Mouse (Mus musculus) heart, postnatal 4 days (tissue): ENCODE data around the gene Pm20d2. TPM values are rescaled to one million over a fixed set of nuclear protein-coding genes. Genes with fewer than 3 reads are reported as not detected.

Source experiments
- DNase-seq: peaks from one replicate; pipeline ENCODE4 v3.0.0; 2021
- total RNA-seq, 2 experiments: library from RNA; stranded (reverse); gene quantifications; 2 replicates each; pipeline ENCODE4 v1.2.3; 2021

The Pm20d2 gene
- 10 to 100 TPM; 19.2 to 19.6 TPM for total RNA-seq

GRCm38 (mm10) chr4:33189735-33190036, at the start of gene Pm20d2:
Pm20d2 (minus strand) TSS chr4:33189737.
- no peak for DNase-seq

DNA sequence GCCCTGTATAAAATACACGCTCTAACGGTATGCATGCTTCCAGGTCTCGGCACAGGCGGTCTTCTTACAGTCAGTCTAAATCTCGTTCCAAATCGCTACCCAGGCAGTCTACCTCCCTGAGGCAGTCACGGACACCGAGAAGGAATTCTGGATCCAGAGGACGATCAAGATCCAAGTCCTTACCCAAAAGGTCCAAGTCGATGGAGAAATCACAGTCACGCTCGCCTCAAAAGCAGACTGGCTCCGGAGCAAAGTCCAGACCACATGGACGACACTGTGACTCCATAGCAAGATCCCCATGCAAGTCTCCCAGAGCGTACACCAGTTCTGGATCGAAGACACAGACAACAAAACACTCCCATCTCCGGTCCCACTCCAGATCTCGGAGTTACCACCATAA, 41.3 kb upstream of the Pm20d2 start:
- DNase-seq: no peak

GRCm38 (mm10) chr4:33229639-33230038, 40.1 kb upstream of the Pm20d2 start:
- no peak for DNase-seq

- no peak for DNase-seq
These were observed 37.6 kb upstream of the Pm20d2 start for GRCm38 (mm10) chr4:33227164-33227563.

GRCm38 (mm10) chr4:33224003-33224675, 34.6 kb upstream of the Pm20d2 start:
- DNase-seq: no peak

DNA sequence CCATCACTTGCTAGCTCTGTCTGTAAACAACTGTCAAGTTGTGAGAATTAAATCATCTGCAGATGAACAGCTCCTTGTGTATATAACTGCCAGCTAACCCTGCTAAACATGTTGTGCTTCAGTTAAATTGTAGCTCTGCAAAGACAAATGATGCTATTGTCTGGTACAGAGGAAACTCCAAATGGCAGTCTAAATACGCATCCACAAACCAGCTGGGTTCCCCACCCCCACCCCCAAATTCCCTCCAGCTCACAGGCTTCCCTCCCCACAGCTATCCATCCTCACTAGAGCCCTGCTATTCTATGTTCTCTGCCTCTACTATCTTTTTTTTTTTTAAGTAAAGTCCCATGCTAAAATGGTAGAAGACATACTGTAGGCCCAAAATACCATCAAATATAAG, 32.3 kb upstream of the Pm20d2 start:
- DNase-seq: no peak

DNA sequence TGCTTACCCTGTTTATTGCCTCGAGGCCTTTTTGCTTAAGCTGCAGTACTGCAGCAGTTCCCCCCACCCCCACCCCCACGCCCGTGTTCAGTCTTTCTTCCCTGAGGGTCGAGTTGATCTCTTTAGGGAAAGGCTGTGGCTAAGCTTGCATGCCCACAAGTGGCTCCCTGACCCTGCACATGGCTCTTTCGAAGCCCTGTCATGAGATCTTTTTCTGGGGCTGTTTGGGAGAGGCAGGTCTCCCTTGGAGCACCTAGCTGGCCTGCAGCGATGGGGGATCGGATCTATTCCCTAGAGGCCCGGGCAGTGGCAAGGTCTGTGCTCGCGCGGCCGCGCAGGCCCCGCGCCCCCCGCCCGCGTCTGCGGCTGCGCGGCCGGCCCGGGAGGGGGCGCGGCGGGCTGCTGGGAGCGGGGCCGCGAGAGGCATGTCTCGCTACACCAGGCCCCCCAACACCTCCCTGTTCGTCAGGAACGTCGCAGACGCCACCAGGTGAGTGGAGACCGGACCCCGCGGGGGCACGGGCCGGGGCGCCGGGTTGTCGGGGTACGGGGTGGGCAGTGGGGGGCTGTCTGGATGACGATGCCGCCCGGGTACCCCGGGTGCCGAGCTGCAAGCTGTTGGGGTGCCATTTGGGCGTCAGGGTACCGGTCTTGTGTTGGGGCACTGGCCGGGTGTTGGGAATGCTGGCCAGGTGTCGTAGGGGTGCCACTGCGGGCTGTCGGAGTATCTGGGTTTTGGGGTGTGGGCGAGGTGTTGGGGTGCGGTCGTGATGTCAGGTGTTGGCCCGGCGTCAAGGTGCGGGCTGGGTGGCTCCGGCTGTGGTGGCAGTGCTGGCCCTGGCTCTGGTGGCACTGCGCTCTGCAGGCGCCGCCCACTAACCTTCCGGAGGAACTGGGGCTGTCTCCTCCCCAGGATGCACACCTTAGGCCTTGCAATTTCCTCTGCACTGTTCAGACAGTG, 19.6 kb upstream of the Pm20d2 start, which contains the start of gene Srsf12:
Gene Srsf12, plus strand, starts transcription at position 111 of the 961 bp plus-strand sequence.
- peak; percentile 16 for DNase-seq

GRCm38 (mm10) chr4:33207551-33207950, 18.0 kb upstream of the Pm20d2 start:
- DNase-seq: no peak

DNA sequence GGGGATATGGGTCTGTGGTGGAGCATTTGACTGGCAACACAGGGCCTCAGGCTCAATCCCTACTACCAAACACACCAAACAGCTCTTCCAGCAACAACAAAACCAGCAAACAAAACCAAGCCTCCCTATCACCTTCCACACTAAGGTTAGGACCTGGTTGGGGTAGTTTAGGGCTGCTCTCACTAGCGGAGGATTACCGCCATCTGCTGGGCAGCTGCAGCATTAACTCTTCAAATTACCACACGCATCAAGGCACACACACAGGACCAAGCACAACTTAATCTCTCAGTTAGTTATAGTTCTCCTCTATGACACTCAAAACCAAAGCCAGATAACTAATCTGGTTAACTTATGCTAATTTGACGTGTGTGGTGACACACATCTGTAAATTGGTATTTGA, 15.1 kb upstream of the Pm20d2 start:
- DNase-seq: peak; percentile 64

DNA sequence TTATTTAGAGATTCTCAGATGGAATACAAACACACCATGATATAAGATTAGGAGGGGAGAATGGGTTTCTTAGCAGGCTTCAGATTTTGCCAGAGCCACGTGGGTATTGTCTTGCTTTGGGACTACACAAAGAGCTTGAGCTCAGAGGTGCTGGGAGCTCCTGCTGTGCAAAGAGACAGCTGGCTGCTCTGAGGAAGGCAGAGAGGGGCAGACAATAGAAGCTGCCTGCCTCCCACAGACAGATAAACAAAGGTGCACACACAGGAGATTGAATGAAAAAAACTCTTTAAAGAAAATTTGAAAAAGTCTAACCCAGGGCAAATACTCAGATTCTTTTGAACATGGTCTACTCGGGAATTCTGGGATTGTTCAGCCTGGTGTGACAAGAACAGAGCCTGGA, 8.6 kb upstream of the Pm20d2 start:
- DNase-seq: no peak

- DNase-seq: peak; percentile 92
These were observed 479 bp downstream of the Pm20d2 start for GRCm38 (mm10) chr4:33188781-33189734.

- DNase-seq: peak; percentile 58
These were observed 1.4 kb downstream of the Pm20d2 start for GRCm38 (mm10) chr4:33188164-33188563.

- DNase-seq: no peak
These were observed 6.1 kb downstream of the Pm20d2 start for GRCm38 (mm10) chr4:33183477-33183876.

DNA sequence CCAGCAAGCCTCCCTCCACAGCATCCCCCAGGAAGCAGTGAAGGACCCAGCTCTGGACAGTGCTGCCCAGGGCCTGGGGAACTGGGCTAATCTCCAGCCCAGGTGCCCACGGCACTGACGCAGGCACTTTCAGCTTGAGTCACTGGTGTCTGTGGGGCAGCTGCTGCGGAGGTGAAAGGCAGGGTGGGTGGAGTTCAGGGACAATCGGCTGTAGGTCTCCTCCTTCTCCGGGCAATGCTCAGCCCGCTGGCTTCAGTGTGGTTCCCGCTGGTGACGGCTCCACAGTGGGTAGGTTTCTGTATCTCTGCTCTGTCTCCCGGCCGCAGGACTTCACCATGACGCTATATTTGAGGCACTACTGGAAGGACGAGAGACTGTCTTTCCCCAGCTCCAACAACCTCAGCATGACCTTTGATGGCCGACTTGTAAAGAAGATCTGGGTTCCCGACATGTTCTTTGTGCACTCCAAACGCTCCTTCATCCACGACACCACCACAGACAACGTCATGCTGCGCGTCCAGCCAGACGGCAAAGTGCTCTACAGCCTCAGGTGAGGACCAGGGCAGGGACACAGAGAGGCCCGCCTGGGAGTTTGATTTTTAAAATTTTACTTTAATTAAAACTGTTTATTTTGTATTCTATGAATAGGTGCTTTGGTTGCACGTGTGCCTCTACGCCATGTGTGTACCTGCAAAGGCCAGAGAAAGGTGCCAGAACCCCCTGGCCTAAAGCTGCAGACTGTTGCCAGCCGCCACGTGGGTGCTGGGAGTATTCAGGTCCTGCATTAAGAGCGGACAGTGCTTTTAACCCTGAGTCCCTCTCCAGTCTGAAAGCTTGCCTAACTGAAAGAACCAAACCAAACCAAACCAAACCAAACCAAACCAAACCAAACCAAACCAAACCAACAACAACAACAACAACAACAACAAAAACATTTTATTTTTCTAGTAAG, 37.2 kb downstream of the Pm20d2 start:
- no peak for DNase-seq

DNA sequence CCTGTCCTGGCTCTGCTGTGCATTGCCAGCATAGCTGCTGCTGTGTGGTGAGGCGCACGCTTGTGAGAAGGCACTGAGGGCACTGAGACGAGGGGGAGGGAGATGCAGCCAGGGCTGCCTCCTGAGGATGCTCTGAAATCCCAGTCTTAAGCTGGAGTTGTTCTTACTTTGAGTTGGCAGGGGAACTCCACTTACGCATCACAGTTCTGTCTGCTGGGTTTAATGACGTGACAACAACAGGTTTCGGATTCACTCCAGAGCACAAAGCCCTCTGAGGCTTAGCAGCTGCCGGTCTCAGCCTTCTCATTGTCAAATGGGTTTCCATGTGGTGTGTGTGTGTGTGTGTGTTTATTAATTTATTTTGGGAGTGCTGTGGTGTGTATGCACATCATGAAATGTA, 40.4 kb downstream of the Pm20d2 start:
- no peak for DNase-seq

DNA sequence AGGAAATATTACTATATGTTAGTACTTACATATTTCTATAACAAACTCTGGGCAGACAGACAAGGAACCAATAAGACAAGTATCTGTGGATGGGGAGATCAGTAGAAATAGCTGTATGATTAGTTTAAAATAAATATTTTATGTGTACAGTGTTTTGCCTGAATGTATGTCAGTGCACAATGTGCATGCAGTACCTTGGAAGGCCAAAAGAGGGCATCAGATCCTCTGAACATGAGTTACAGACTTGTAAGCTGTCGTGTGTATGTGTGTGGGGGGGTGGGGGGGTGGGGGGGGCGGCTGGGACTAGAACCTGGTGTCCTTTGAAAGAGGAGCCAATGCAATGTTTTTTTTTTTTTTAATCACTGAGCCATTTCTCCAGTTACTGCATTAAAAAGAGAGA, 41.7 kb downstream of the Pm20d2 start:
- DNase-seq: peak; percentile 62

DNA sequence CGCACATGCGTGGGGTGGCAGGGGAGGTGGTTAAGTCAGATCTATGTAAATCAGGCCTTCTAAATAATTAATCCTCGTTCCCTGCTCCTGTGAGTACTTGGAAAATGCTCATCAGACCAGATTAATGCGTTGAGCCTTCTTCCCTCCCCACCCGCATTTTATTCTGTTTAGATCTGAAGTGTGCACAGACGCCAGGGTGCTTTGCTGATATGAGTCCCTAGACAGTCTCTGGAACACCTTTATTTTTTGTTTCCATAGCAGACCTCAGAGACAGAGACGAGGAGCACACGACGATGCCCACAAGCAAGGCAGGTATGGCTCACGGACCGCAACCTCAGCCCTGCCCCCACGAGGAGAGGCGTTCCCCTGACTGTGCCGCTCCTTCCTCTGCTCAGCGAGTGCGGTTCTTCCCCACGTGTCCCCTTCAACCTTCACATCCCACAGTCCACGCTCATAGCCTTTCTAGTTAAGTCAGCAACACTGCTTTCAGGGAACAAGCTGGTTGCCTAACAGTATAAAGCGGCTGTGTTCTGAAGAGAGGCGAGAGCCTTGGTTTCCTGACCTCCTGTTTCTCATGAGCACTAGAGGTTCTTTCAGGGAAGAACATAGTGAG, 42.8 kb downstream of the Pm20d2 start:
- no peak for DNase-seq

DNA sequence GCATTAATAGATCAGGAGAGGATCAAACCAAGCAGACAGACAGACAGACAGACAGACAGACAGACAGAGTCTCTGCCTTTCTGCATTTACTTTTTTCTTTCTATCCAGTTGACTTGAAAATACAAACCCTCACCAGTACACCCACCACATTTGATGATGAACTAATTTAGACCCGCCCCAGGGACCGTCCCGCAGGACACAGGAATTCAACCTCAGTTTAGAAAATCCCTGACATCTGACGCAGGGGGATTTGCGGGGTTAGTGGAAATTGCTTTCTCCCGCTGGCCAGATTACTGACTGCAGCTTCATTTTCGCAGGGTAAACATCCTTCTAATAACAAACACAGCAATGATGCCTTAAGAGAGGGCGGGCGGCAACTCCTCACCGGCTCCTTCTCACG, 57.3 kb downstream of the Pm20d2 start, which contains the start of gene Gabrr1:
Gene Gabrr1, plus strand, starts transcription at position 301 of the 400 bp plus-strand sequence.
- DNase-seq: no peak

GRCm38 (mm10) chr4:33125409-33126084, 64.0 kb downstream of the Pm20d2 start:
- DNase-seq: peak; percentile 27

DNA sequence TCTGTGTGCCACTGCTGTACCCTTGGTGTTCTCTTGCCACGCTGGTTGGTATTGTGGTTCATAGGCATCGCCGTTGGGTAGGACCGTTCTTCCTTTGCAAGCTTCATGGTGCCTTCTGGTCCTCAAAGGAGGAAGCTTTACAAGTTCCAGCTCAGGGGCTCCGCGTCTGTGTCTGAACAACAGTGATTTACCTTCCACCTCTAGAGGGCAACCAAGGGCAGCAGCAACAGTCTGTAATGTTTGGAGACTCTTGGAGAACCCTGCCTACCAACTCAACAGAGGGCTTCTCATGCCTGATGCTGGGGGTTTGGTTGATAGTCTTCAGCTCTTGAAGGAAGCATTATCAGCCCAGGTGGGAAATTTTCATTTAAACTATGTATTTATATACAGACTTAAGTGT, 65.0 kb downstream of the Pm20d2 start:
- DNase-seq: peak; percentile 54
